17 mouse cellular contexts compared by ENCODE assay signal in the genomic region with DNA sequence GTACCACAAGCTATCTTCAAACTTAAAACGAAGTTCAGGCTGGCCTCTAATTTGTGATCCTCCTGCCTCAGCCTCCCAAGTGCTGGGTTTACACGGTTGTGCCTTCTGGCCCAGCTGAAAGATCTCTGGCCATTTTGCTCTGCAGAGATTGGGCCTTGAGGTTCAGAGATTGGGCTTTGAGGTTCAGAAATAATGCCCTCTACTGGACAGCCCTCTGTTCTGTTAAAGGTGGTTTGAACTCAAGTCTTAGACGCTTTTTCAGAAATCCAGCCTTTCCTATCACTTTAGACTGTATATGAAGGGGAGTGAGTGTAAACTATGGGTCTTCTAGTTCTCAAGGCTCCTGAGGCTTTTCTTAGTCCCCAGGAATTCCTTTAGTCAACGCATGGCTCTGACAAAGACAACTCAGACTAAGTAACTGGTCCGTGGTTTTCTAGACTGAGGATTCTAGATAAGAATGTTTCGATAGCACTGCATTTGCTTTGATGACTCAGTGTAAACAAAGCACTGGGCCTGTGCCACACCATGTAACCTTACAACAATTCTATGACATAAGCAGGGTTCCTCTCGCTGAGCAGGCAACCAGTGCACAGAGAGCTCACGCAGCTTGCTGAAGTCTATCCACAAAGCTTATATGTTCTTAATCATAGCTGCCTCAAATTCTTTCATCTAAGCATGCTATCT.
DNase-seq lines count a peak whose midpoint lies in the region; ATAC-seq and TF ChIP-seq lines count a peak whose summit lies in the region.
"Had no signal": no experiment of that assay in that cellular context is flagged by ENCODE, and none has a peak within 500 bp of the region (broad histone marks: within the 10 kb centered on the region; RNA-seq: fewer than 3 reads in every experiment).

No protein-coding gene starts in this region.

- DNase-seq in ovary, adult 18-20 months (ENCODE audit: low spot score) = peak; percentile 13
- no peak for DNase-seq in ovary, postnatal 36 days (ENCODE audit: low spot score)
- peak; percentile 64 for DNase-seq in NIH3T3 (ENCODE audit: low read depth)
- peak; percentile 16 for DNase-seq in limb, embryonic 14.5 days (ENCODE audit: low spot score)
- no peak for DNase-seq in heart, embryonic 10.5 days (ENCODE audit: low spot score)
- DNase-seq in hindbrain, embryonic 10.5 days (ENCODE audit: low spot score) = no peak
- DNase-seq in lung, adult 18-20 months = no peak
- DNase-seq: adrenal gland, adult 8-10 months; cerebellum, adult 8-10 months; gastrocnemius, postnatal 25 days; kidney, adult 18-20 months; kidney, postnatal 25 days; liver; thymus, adult 2 months had no signal

- H3K27ac ChIP-seq in limb, embryonic 14.5 days (replicated peaks; ENCODE audit: low read depth, low read length) = no peak overlapping the region
- H3K27ac ChIP-seq in heart, embryonic 10.5 days = no peak overlapping the region
- no peak overlapping the region for H3K27ac ChIP-seq in hindbrain, embryonic 10.5 days
- H3K27ac ChIP-seq: embryonic facial prominence, embryonic 13.5 days; hindbrain, embryonic 14.5 days; midbrain, embryonic 15.5 days had no signal

- no peak overlapping the region for H3K4me3 ChIP-seq in limb, embryonic 14.5 days (replicated peaks; ENCODE audit: low read length)
- H3K4me3 ChIP-seq in heart, embryonic 10.5 days = no peak overlapping the region
- no peak overlapping the region for H3K4me3 ChIP-seq in hindbrain, embryonic 10.5 days
- H3K4me3 ChIP-seq: embryonic facial prominence, embryonic 13.5 days; midbrain, embryonic 15.5 days had no signal

- H3K27me3 ChIP-seq in limb, embryonic 14.5 days (ENCODE audit: control insufficient read depth, insufficient read depth, low read length) = no peaks in the 10 kb centered on the region
- H3K27me3 ChIP-seq in heart, embryonic 10.5 days (ENCODE audit: insufficient read depth, poor library complexity, severe bottlenecking) = no peaks in the 10 kb centered on the region
- no peaks in the 10 kb centered on the region for H3K27me3 ChIP-seq in hindbrain, embryonic 10.5 days (ENCODE audit: insufficient read depth, poor library complexity, severe bottlenecking)
- H3K27me3 ChIP-seq: embryonic facial prominence, embryonic 13.5 days; midbrain, embryonic 15.5 days had no signal

- no peak overlapping the region for H3K4me2 ChIP-seq in limb, embryonic 14.5 days (replicated peaks; ENCODE audit: low read depth, low read length, severe bottlenecking)
- H3K4me2 ChIP-seq: embryonic facial prominence, embryonic 13.5 days; hindbrain, embryonic 14.5 days; midbrain, embryonic 15.5 days had no signal

- no peak overlapping the region for H3K9ac ChIP-seq in limb, embryonic 14.5 days (ENCODE audit: low read depth, low read length, severe bottlenecking)
- H3K9ac ChIP-seq: embryonic facial prominence, embryonic 13.5 days; hindbrain, embryonic 14.5 days; midbrain, embryonic 15.5 days had no signal

- WGBS in limb, embryonic 14.5 days = 77% methylated on average over 8 of the region's 8 CpGs
- WGBS in heart, embryonic 10.5 days = 62% methylated on average over 8 of the region's 8 CpGs
- 87% methylated on average over 8 of the region's 8 CpGs for WGBS in hindbrain, embryonic 10.5 days

- H3K4me1 ChIP-seq in limb, embryonic 14.5 days (ENCODE audit: control insufficient read depth, insufficient read depth, low read length) = no peaks in the 10 kb centered on the region
- no peaks in the 10 kb centered on the region for H3K4me1 ChIP-seq in heart, embryonic 10.5 days
- H3K4me1 ChIP-seq in hindbrain, embryonic 10.5 days (replicated peaks) = no peaks in the 10 kb centered on the region
- H3K4me1 ChIP-seq: embryonic facial prominence, embryonic 13.5 days; midbrain, embryonic 15.5 days had no signal

- H3K9me3 ChIP-seq in limb, embryonic 14.5 days (ENCODE audit: control insufficient read depth, low read length) = no peaks in the 10 kb centered on the region
- H3K9me3 ChIP-seq in heart, embryonic 10.5 days = no peaks in the 10 kb centered on the region
- no peaks in the 10 kb centered on the region for H3K9me3 ChIP-seq in hindbrain, embryonic 10.5 days
- H3K9me3 ChIP-seq: embryonic facial prominence, embryonic 13.5 days; midbrain, embryonic 15.5 days had no signal

- ATAC-seq in limb, embryonic 14.5 days (ENCODE audit: low FRiP score, low read depth) = no peak
- ATAC-seq: midbrain, embryonic 15.5 days had no signal

- no peaks in the 10 kb centered on the region for H3K36me3 ChIP-seq in limb, embryonic 14.5 days (ENCODE audit: control insufficient read depth, insufficient read depth, low read length)
- no peaks in the 10 kb centered on the region for H3K36me3 ChIP-seq in heart, embryonic 10.5 days
- no peaks in the 10 kb centered on the region for H3K36me3 ChIP-seq in hindbrain, embryonic 10.5 days
- H3K36me3 ChIP-seq: embryonic facial prominence, embryonic 13.5 days; midbrain, embryonic 15.5 days had no signal

- TF ChIP-seq POLR2A in limb, embryonic 14.5 days (IDR thresholded peaks at IDR 0.05; ENCODE audit: borderline replicate concordance, extremely low read depth, insufficient read depth, insufficient read length) = no peak

Comparison
In these comparisons a context has a peak if more than half of its experiments do, and no peak if none do; other contexts are left out.
1. DNase-seq: peak in ovary, adult 18-20 months (single experiment), NIH3T3 (single experiment) and limb, embryonic 14.5 days (single experiment); none in ovary, postnatal 36 days (single experiment), heart, embryonic 10.5 days (single experiment), hindbrain, embryonic 10.5 days (single experiment) and lung, adult 18-20 months (0 of 2).